16 mouse cellular contexts compared by ENCODE assay signal in the genomic region with DNA sequence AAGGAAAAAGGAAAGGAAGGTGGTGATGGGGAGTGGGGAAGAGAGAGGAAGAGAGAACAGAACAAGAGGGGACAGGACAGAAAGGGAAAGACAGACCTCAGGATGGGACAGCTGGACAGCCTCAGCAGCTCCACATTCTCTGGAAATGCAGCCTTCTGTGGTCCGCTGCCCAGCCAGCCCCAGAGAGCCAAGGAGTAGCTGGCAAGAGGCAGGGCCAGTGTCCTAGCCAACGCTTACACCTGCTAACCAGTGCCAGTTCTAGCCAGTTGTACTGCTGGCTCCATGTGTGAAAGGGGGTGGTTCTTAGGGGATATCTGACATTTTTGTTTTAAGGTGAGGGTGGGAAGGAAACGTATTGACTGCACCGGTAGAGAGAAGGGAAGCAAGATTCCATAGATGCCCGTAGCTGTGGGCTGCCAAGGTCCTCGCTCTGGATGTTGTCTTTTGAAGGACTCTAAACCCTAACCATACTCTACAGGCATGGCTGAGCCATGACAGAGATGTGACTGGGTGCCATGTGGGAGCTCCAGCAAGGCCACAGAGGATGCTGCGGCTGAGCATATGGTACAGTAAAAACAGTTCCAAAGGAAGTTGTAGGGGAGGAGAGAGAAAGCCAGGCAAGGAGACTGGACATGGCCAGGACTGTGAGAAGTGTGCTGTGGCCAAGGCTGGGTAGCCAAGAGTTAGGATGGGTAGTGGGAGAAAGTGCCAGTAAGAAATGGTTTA.
DNase-seq lines count a peak whose midpoint lies in the region; TF ChIP-seq lines count a peak whose summit lies in the region.
"Had no signal": no experiment of that assay in that cellular context is flagged by ENCODE, and none has a peak within 500 bp of the region (broad histone marks: within the 10 kb centered on the region; RNA-seq: fewer than 3 reads in every experiment).

No protein-coding gene starts in this region.

- intact Hi-C loops in gastrocnemius, adult 2 months (cut with DNase I), result loop anchor here (10.0 kb wide), 1 partner anchor 116 kb away; a partner anchor contains a TSS

- WGBS in kidney, adult 2 months, result 72% methylated on average over 7 of the region's 7 CpGs
- 95% methylated on average over 7 of the region's 7 CpGs for WGBS in thymus, adult 2 months

- H3K4me1 ChIP-seq in kidney, adult 2 months (ENCODE audit: control insufficient read depth, insufficient read depth, low read length), result no peaks in the 10 kb centered on the region
- peaks cover 11% of the 10 kb centered on the region for H3K4me1 ChIP-seq in thymus, adult 2 months (replicated peaks; ENCODE audit: control insufficient read depth, insufficient read depth, low read length)
- H3K4me1 ChIP-seq: stomach, embryonic 15.5 days had no signal

- H3K27me3 ChIP-seq in kidney, adult 2 months (replicated peaks; ENCODE audit: control insufficient read depth, insufficient read depth, low read length), result no peaks in the 10 kb centered on the region
- H3K27me3 ChIP-seq in thymus, adult 2 months (ENCODE audit: control insufficient read depth, insufficient read depth, low read length), result no peaks in the 10 kb centered on the region
- H3K27me3 ChIP-seq: limb, embryonic 13.5 days; stomach, embryonic 15.5 days had no signal

- TF ChIP-seq CTCF in kidney, adult 2 months (conservative IDR thresholded peaks at IDR 0.05; ENCODE audit: insufficient read depth, insufficient read length, low read depth, low read length), result no peak
- no peak for TF ChIP-seq CTCF in gastrocnemius, adult 2 months (IDR thresholded peaks at IDR 0.05)
- TF ChIP-seq CTCF in thymus, adult 2 months (IDR thresholded peaks at IDR 0.05; ENCODE audit: borderline replicate concordance, control insufficient read depth, extremely low read depth, insufficient read depth, low read length, poor library complexity), result no peak

- no peak overlapping the region for H3K4me3 ChIP-seq in kidney, adult 2 months (ENCODE audit: insufficient read depth, low read depth, low read length)
- H3K4me3 ChIP-seq in gastrocnemius, adult 2 months, result no peak overlapping the region
- no peak overlapping the region for H3K4me3 ChIP-seq in thymus, adult 2 months (ENCODE audit: control insufficient read depth, insufficient read depth, low read length)
- H3K4me3 ChIP-seq: embryonic facial prominence, embryonic 12.5 days; forebrain, embryonic 10.5 days; limb, embryonic 13.5 days; midbrain, embryonic 13.5 days; stomach, embryonic 15.5 days had no signal

- H3K27ac ChIP-seq in kidney, adult 2 months (ENCODE audit: insufficient read depth, low read depth, low read length), result no peak overlapping the region
- H3K27ac ChIP-seq in gastrocnemius, adult 2 months, result peak overlapping the region; percentile 63
- H3K27ac ChIP-seq in thymus, adult 2 months (ENCODE audit: control insufficient read depth, insufficient read depth, low read length), result no peak overlapping the region
- H3K27ac ChIP-seq: embryonic facial prominence, embryonic 12.5 days; forebrain, embryonic 10.5 days; limb, embryonic 13.5 days; macrophage; midbrain, embryonic 13.5 days; stomach, embryonic 15.5 days had no signal

- no peaks in the 10 kb centered on the region for H3K36me3 ChIP-seq in kidney, adult 2 months (ENCODE audit: control insufficient read depth, insufficient read depth, low read length)
- H3K36me3 ChIP-seq in thymus, adult 2 months (ENCODE audit: control insufficient read depth, insufficient read depth, low read length), result no peaks in the 10 kb centered on the region
- H3K36me3 ChIP-seq: embryonic facial prominence, embryonic 12.5 days; limb, embryonic 13.5 days; midbrain, embryonic 13.5 days had no signal

- peak; percentile 24 for DNase-seq in adrenal gland, postnatal 14 days
- no peak for DNase-seq in adrenal gland, adult 2 months
- peak; percentile 23 for DNase-seq in kidney, adult 2 months
- no peak for DNase-seq in kidney, postnatal 10 days
- DNase-seq in cerebellum, adult 18-20 months, result peak; percentile 75 to 79
- DNase-seq in gastrocnemius, adult 2 months, result peak; percentile 86
- DNase-seq in retina, postnatal 1 day, result no peak
- no peak for DNase-seq in thymus, adult 2 months
- DNase-seq: kidney, postnatal 25 days; thymus, postnatal 4 days had no signal

- TF ChIP-seq POLR2A in kidney, adult 2 months (IDR thresholded peaks at IDR 0.05; ENCODE audit: low read depth, low read length), result no peak
- no peak for TF ChIP-seq POLR2A in thymus, adult 2 months (IDR thresholded peaks at IDR 0.05; ENCODE audit: control insufficient read depth, extremely low read depth, insufficient read depth, low read length, poor library complexity)

Comparison
In these comparisons a context has a peak if more than half of its experiments do, and no peak if none do; other contexts are left out.
1. DNase-seq: peak in adrenal gland, postnatal 14 days (single experiment), kidney, adult 2 months (single experiment), cerebellum, adult 18-20 months (2 of 2) and gastrocnemius, adult 2 months (single experiment); none in adrenal gland, adult 2 months (single experiment), kidney, postnatal 10 days (single experiment), retina, postnatal 1 day (single experiment) and thymus, adult 2 months (single experiment).